Mouse (Mus musculus) ovary, postnatal 10 days (tissue): ENCODE data around the gene Lhx3.

Source experiments
- DNase-seq: peaks from one replicate; pipeline ENCODE4 v3.0.0; 2022; ENCODE audit warnings: low spot score

Lhx3 gene

DNA sequence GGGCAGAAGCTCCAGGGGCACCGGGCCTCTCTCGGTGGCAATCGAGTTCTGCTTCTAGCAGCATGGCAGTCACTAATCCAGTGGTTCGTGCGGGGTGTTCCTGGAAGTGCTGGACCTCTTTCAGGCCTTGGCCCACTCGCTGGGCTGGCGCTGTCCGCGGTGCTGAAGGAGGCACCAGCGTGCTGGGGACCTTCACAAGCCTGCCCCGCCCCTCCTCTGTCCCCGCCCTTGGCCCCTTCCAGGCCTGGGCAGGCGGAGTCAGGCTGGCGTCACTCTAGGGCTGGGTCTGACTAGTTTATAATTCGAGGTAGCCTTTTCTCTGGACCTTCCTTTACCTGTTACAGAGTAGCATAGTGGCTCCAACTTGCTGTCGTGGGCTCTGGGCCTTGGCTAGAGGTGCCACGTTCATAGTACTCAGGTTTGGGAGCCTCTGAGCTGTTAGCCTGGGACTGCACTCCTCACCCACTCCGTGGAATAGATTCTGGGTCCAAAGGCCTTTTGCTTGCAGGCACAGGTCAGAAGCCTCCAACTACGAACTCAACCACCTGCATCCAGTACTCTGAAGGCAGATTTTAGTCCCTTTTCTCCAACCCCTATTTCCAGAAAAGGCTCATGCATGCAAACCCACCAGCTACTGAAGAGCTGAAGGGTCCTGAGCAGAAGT lies at the start of gene Lhx3:
Gene Lhx3, minus strand, starts transcription at position 164 of the 664 bp plus-strand sequence.
- DNase-seq: peak; percentile 84

- no peak for DNase-seq
These were observed 49.4 kb upstream of the Lhx3 start for GRCm38 (mm10) chr2:26257315-26258096.

- DNase-seq: no peak
These were observed 46.7 kb upstream of the Lhx3 start for GRCm38 (mm10) chr2:26254816-26255215.

DNA sequence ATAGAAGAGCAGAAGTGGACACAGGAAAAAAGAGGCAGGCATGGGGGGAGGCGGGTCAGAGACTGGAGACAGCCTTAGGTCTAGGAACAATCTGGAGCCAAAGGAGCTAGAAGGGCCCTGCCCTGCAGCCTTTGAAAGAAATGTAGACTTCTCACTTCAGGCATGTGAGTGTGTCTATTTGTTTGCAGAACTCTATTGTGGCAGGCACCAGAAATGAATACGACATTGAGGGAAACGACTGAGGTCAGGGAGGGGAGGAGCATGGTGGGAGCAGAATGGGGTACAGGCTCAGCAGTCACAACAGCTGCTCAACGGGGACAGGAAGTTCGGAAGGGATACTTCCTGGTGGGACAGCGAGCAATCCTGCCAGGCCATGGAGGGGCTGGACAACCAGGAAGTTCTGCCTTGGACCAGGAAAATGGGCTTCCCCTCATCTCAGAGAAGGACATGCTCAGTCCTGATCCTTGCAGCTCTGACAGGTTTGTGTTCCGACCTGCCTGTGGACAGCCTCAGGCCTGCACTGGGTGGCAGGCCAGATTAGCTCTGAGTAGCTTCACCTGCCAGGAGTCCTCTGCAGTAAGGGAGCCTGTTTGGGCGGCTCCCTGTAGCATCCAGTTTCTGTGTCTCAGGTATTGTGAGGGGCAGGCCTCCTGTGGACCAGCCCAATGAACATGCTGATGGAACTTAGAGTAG lies 44.6 kb upstream of the Lhx3 start:
- DNase-seq: no peak

- DNase-seq: no peak
These were observed 39.4 kb upstream of the Lhx3 start for GRCm38 (mm10) chr2:26247531-26247930.

DNA sequence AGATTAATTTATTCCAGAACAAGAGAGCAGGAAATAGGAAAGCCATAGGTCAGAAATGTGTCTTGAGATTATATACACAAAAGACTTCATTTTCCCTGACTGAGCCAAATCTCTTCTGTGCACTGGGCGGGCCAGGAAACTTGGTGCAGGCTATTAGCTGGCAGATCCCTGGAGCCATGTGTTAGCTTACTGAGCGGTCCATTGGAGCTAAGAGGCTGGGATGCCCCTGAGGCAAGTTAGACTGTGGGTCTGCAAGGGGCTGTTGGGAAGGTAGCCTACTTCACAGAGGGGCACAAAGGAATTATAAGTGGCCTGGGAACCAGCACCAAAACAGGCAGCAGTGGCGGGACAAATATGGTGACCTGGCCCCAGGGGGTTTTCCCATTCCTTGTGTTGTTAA lies 32.8 kb upstream of the Lhx3 start:
- DNase-seq: no peak

DNA sequence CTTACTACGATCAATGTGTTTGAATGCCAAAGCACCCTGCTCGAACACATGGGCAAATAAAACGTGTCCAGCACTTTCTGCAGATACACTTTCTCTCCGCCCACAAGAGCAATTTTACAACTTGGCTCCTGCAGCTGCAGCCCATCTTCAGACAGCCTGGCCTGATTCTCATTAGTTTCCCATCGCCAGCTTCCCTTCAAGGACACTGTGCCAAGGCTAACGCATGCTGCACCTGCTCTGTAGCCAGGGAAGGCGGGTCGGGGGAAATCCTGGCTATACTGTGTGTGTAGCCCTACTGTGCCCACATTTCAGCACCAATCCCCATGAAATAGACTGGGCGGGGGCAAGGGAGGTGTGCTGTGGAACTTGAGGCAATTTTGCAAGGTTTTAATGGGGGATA lies 32.2 kb upstream of the Lhx3 start:
- no peak for DNase-seq

- peak; percentile 71 for DNase-seq
These were observed 29.2 kb upstream of the Lhx3 start, which contains the start of gene Qsox2 for GRCm38 (mm10) chr2:26237290-26237782. TSS of gene Qsox2 (minus strand) at chr2:26237525.

DNA sequence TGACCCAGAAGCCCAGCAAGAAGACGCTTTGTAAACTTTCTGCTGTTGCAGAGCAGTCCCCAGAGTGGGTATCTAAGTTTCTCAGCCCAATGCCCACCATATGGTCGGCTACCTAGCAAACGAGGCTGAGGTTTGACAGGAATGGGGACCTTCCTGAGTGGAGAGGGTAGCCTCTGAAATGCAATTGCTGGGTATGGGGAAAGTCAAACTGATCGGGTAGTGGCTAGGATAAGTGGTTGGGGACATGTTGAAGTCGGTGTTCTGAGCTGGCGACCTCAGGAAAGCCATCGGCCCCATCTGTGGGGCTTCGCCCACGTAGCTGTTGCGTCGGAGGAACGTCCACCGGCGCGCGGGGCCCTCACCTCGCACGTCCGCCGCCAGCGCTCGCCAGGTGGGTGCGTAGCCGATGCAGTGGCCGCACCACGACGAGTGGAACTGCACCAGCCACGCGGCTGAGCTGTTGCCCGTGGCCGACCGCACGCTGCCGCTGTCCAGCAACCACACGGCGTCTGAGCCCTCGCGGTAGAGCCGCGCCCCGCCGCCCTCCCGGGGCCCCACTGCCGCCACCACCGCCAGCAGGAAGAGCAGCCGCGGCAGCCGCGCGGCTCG lies 28.7 kb upstream of the Lhx3 start:
- no peak for DNase-seq

- no peak for DNase-seq
These were observed 26.7 kb upstream of the Lhx3 start for GRCm38 (mm10) chr2:26234771-26235170.

GRCm38 (mm10) chr2:26234253-26234652 lies 26.2 kb upstream of the Lhx3 start:
- DNase-seq: no peak

DNA sequence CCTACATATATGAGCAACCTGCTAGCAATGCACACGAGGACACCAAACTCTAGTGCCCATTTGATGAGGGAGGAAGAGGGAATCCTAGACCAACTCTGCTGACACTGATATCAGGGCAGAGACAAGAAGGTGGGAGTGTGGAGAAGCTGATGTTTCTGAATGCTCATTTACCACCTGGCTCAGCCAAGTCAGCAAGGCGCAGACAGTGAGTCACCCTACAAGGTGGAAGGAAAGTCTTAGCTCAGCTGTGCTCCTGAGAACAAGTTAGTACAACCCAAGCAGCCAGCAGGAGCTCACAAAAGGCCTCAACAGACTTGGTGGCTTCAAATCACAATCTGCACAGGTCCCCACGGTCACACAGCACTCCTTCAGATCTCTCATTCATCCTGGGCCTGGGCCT lies 23.3 kb upstream of the Lhx3 start:
- no peak for DNase-seq

- no peak for DNase-seq
These were observed 22.2 kb upstream of the Lhx3 start for GRCm38 (mm10) chr2:26230253-26230652.

- no peak for DNase-seq
These were observed 19.7 kb upstream of the Lhx3 start for GRCm38 (mm10) chr2:26227788-26228187.

DNA sequence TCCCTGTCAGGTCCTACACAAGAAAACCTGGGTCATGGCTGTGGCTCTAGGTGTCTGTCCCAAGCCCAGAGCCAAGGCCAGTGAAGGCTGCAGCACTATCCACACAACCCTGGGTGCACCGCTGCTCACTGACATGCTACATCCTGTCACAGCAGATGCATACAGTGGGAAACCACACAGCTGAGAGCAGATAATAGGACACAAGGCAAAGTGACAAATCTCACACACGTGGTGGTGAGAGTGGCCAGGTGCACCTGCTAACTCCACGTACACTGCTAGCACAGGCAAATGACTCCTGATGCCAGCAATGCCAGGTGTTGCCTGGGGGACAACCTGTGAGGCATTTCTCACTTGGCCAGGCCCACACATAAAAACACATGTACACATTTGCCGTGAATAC lies 17.2 kb upstream of the Lhx3 start:
- no peak for DNase-seq

DNA sequence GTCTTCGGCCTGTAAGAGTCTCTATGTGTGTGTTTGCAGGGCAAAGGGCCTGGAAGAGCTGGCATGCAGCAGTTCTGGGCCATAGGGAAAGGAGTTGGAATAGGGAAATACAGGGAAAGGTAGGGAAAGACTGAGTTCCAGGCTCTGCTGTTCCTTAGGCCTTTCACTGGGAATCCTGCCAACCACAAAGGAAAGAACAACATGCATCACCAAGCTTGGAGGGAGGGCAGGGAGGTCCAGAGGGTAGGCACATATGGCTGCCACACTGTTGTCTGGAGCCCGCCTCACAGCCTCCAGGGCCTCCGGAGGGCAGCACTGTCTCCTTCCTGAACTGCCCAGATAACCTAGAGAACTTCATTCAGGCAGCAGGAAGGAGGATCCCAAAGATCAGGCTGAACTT lies 15.9 kb upstream of the Lhx3 start:
- DNase-seq: no peak

- DNase-seq: no peak
These were observed 6.4 kb upstream of the Lhx3 start for GRCm38 (mm10) chr2:26214526-26214925.

DNA sequence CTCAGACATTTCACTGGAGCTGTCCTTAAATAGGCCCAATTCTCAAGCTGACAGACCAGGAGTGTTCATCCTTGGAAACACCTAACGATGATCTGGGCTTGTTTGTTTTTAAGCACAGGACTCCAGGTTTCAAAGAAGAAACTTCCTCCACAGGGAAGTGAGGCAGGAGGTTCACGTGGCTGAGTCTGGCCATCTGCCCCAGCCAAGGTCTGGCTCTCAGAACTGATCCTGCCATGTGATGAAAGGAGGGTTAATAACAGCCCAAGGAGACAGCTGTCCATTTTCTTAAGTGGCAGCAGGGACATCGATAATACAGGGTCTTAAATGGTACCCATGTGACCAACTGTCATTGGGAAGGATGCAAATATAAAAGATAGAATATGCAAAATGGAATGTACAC lies 1.5 kb upstream of the Lhx3 start:
- no peak for DNase-seq

GRCm38 (mm10) chr2:26207559-26207958 lies 530 bp downstream of the Lhx3 start:
- no peak for DNase-seq

DNA sequence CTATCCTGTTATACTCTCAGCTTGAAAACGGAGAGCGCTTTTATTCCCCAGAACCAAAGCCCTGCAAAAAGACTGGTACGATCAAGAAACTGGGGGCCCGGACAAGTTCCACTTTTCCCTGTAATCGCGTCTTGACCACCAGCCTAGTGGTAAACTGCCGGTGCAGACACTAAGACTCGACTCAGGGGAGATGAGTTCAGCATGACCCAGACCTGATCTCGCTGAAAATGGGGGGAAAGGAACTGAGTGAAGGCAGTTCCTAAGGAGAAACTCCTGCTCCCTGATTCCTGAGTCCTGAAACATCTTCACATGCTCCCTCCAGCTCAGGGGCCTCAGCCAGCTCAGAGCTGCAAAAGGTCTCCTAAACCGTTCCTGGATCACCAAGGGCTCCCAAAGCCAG lies 2.3 kb downstream of the Lhx3 start:
- DNase-seq: no peak

DNA sequence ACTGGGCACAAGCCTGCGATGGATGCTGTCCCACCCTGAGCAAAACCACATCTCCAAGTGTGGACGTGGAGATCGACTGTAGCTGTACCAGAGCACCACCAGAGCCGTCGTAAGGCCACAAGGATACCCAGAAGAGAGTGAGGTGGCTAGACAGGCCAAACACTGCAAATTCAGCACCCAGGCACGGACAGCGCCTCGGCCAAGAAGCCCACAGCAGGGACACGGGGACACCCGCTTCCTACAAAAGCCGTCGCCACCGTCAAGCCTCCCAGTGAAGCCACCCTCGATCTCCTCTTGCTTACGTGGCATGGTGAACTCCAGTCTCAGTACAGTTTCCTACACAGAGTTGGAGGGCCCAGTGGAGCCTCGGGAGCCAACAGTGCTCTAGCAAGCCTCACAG lies 3.0 kb downstream of the Lhx3 start:
- no peak for DNase-seq

- DNase-seq: no peak
These were observed 5.1 kb downstream of the Lhx3 start for GRCm38 (mm10) chr2:26202849-26203475.
